Mouse (Mus musculus) lung, postnatal 0 days (tissue): ENCODE data around the gene Fbxw11. TPM values are rescaled to one million over a fixed set of nuclear protein-coding genes. Genes with fewer than 3 reads are reported as not detected.

Experiments
- ATAC-seq: fragments of 200-750 bp; cut with Nextera tagmentation; 2 replicates; pipeline ENCODE4 v1.8.0; 2017; ENCODE audit warnings: moderate library complexity
- DNase-seq: peaks from one replicate; pipeline ENCODE4 v3.0.0-alpha.2; 2016; ENCODE audit warnings: low spot score
- H3K27ac ChIP-seq: fragments of 300-500 bp; sonication (generic); 2 replicates; pipeline ENCODE4 v1.5.1; 2014; ENCODE audit warnings: antibody characterized with exemption, mild to moderate bottlenecking, low read length, mixed read lengths
- H3K27me3 ChIP-seq: fragments of 300-500 bp; sonication (generic); replicated peaks from 2 replicates; pipeline ENCODE4 v1.6.1; 2014; ENCODE audit warnings: low read length, mixed read lengths; ENCODE audit not compliant: insufficient read depth
- H3K36me3 ChIP-seq: fragments of 300-500 bp; sonication (generic); 2 replicates; pipeline ENCODE4 v1.6.1; 2014; ENCODE audit warnings: low read length, mixed read lengths; ENCODE audit not compliant: insufficient read depth
- H3K4me1 ChIP-seq: fragments of 300-500 bp; sonication (generic); 2 replicates; pipeline ENCODE4 v1.6.1; 2014; ENCODE audit warnings: antibody characterized with exemption, low read depth, low read length, mixed read lengths; ENCODE audit not compliant: insufficient read depth
- H3K4me2 ChIP-seq: fragments of 300-500 bp; sonication (generic); replicated peaks from 2 replicates; pipeline ENCODE4 v1.6.1; 2014; ENCODE audit warnings: low read depth, mild to moderate bottlenecking, low read length, moderate library complexity, mixed read lengths
- H3K4me3 ChIP-seq: fragments of 300-500 bp; sonication (generic); 2 replicates; pipeline ENCODE4 v1.5.1; 2014; ENCODE audit warnings: low read depth, low read length
- H3K9ac ChIP-seq: fragments of 300-500 bp; sonication (generic); replicated peaks from 2 replicates; pipeline ENCODE4 v1.6.1; 2014; ENCODE audit warnings: low read depth, mild to moderate bottlenecking
- H3K9me3 ChIP-seq: fragments of 300-500 bp; sonication (generic); 2 replicates; pipeline ENCODE4 v1.6.1; 2016; ENCODE audit warnings: low read length, mixed read lengths
- CTCF ChIP-seq: IDR thresholded peaks from 2 replicates; pipeline ENCODE4 v1.5.1; 2016; ENCODE audit warnings: antibody characterized with exemption, mild to moderate bottlenecking
- EP300 ChIP-seq: IDR thresholded peaks from 2 replicates; pipeline ENCODE4 v1.6.1; 2016; ENCODE audit warnings: antibody characterized with exemption, mild to moderate bottlenecking, control low read depth
- WGBS: fragments of 180-500 bp; shearing (Covaris S2); extraction: QIAGEN DNeasy Blood & Tissue Kit; methylation state at CpG from one replicate; pipeline ENCODE4 v1.1.7; 2014; 5-methylcytosine and 5-hydroxymethylcytosine counted together
- polyA plus RNA-seq: library from polyadenylated mRNA; unstranded; fragments of >200 nt; fragmentation: Nextera tagmentation; extraction: Ambion mirVana; gene quantifications from 2 replicates; pipeline ENCODE4 v1.2.1, GENCODE M21; 2015

The Fbxw11 gene
- polyA plus RNA-seq, 1 experiment from 2014 or later, result 46.6 TPM

DNA sequence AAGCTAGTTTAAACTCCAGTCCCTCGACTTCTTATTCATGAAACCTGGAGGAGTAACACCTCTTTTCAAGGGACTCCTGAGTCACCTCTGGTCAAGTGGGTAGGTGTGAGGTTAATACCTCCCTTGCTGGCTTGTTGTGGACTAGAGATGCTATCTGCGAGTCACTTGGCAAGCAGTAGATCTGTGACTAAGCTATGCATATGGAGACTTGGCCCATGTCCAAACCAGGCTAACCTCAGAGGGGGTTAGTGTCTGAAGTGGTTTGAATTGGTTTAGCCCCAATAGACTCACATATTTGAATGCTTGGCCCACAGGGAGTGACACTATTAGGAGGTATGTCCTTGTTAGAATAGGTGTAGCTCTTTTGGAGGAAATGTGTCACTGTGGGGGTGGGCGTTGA, 120.2 kb downstream of the Fbxw11 start:
- TF ChIP-seq EP300, result no peak
- TF ChIP-seq CTCF, result no peak
- H3K27me3 ChIP-seq, result no peaks in the 10 kb centered on the region
- no peaks in the 10 kb centered on the region for H3K4me1 ChIP-seq
- H3K4me3 ChIP-seq, result no peak overlapping the region
- 39% methylated on average over 3 of the region's 3 CpGs for WGBS
- no peak overlapping the region for H3K27ac ChIP-seq
- no peaks in the 10 kb centered on the region for H3K36me3 ChIP-seq
- H3K9ac ChIP-seq, result no peak overlapping the region
- ATAC-seq, result peak; percentile 48; the same call in 1 of the 2 replicates
- peak; percentile 36 for DNase-seq
- H3K9me3 ChIP-seq, result no peaks in the 10 kb centered on the region
- no peak overlapping the region for H3K4me2 ChIP-seq

DNA sequence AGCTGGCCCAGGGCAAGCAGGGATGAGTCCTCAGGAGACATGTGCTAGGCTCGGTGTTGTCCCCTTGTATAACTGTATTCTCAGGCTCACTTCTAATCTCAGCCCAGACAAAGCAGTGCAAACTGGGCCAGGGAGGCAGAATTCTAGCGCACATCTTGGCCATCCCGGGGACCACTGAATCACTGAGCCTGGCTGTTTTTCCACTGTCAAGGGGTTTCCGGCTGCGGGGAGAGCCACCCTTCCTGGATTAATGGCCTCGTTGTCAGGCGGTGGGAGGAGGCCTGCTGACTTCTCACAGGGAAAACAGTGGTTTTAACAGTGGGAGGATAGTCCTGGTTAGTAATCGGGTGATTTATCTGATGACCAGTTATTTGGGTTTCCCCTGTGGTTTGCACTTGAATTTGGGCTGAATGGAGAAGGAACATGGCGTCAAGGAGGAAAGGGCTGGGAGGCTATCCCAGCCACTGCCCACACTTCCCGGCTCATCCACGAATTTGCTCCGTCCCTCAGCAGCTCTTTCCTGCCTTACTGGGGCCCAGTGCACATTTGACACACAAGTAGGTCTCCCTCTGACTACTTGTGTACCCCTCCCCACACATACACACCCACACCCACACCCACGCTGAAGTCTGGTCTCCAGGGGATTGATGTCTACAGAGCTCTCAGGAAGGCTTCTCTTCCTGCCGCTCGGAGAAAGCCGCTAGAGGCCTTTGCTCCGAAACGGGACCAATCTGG, 125.1 kb downstream of the Fbxw11 start:
- H3K27me3 ChIP-seq, result no peaks in the 10 kb centered on the region
- no peak overlapping the region for H3K27ac ChIP-seq
- H3K4me1 ChIP-seq, result no peaks in the 10 kb centered on the region
- H3K36me3 ChIP-seq, result no peaks in the 10 kb centered on the region
- WGBS, result 58% methylated on average over 18 of the region's 18 CpGs
- H3K4me2 ChIP-seq, result no peak overlapping the region
- TF ChIP-seq CTCF (no peak), EP300 (no peak)
- ATAC-seq (no peak), DNase-seq (no peak)
- H3K9me3 ChIP-seq, result no peaks in the 10 kb centered on the region
- no peak overlapping the region for H3K9ac ChIP-seq
- H3K4me3 ChIP-seq, result no peak overlapping the region

DNA sequence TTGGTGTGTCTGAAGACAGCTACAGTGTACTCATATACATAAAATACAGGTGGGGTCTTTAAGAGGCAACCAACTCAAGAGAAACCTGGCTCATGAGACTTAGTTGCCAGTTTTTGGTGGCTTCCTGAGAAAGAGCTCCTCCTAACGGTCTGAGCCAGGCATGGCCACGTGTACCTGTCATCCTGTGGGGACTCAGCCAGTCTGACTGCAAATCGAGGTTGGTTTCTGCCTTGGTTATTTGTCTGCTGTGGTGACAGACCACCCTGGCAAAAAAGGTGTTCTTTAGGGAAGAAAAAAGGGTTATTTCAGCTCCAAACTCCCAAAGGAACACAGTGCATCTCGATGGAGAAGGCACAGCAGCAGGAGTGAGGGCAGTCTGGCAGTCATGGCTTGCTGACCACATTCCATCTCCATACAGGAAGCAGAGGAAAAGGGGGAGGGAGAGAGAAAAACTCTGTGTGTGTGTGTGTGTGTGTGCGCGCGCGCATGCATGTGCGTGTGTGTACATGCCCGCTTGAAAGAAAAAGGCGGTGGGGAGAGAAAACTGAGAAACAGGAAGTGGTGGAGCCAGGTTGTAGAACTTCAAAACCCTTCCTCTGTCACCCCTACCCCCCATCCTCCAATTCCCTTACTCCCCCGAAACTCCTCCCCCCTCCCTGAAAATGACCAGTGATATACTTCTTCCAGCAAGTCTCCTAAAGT, 126.3 kb downstream of the Fbxw11 start:
- WGBS, result 78% methylated on average over 12 of the region's 12 CpGs

DNA sequence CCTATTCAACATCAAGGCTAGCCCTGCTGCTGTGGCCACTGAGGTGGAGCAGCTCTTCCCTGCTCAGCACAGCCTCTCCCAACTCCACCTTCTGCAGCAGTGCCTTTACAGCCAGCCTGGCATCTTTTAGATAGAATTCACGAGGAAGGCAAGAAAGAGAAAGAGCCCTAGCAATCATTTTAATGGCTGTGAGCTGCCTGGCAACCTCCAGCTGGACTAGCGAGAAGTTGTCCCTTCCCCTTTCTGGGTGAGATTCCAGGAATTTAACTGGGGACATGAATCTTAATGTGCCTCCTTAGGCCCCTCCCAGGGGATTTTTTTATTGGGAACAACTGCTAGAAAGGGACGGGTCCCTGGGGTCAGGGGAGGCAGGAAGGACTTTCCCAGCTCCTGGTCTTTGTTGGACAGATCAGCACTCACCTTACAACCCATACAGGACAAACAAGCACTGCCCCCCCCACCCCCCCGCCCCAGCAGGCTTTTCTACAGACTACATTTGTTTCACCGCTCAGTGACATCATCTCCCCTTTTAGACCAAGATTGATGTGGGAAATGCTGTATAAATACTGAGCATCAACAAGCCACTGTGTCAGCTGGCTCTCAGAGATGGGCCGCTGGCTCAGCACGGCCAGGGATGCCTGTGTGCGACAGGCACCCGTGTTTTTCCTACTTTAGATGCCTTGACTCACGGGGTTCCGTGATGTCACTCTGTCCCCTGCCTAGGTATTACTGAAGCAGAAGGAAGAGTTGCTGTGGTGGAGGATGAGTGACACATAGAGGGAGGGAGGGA, 138.4 kb downstream of the Fbxw11 start:
- Histone ChIP-seq H3K4me1 (no peaks in the 10 kb centered on the region), H3K9me3 (no peaks in the 10 kb centered on the region), H3K27me3 (no peaks in the 10 kb centered on the region), H3K4me2 (no peak overlapping the region), H3K9ac (no peak overlapping the region), H3K27ac (no peak overlapping the region), H3K4me3 (no peak overlapping the region), H3K36me3 (no peaks in the 10 kb centered on the region)
- TF ChIP-seq CTCF (no peak), EP300 (no peak)
- DNase-seq (peak; percentile 19), ATAC-seq (peak; percentile 38; the same call in 1 of the 2 replicates)
- WGBS, result 30% methylated on average over 11 of the region's 11 CpGs

More for the DNA sequence above, 126.3 kb downstream of the Fbxw11 start:
- Histone ChIP-seq H3K4me1 (no peaks in the 10 kb centered on the region), H3K27ac (no peak overlapping the region), H3K4me2 (no peak overlapping the region), H3K27me3 (no peaks in the 10 kb centered on the region), H3K36me3 (no peaks in the 10 kb centered on the region), H3K9me3 (no peaks in the 10 kb centered on the region), H3K4me3 (no peak overlapping the region), H3K9ac (no peak overlapping the region)
- no peak for ATAC-seq
- no peak for DNase-seq
- no peak for TF ChIP-seq CTCF
- TF ChIP-seq EP300, result no peak

DNA sequence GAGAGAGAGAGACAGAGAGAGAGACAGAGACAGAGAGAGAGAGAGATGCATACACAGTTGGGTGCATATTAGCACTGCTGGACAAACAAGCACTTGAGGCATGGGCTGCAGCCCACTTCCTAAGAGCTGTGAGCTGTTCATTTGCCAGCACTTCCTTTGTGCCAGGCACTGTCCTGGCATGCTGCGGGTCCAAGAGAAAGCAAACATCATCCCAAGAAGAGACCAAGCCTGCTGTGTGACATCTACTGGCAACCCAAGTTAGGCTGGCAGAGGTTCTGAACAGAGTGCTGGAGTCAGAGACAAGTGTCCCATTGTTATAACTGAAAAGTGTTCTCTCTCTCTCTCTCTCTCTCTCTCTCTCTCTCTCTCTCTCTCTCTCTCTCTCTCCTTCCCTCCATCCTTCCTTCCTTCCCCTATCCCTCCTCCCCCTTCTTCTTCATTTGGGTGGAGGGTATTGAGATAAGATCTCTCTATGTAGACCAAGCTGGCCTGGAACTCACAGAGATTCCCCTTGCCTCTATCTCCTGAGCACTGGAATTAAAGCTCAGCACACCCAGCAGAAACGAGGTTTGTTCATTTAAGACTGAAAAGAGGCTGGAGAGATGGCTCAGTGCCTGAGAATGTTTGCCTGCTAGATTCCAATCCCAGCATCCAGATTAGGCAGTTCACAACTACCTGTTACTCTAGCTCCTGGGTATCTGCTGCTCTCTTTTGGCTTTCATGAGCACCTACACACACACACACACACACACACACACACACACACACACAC, 139.3 kb downstream of the Fbxw11 start:
- no peaks in the 10 kb centered on the region for H3K36me3 ChIP-seq
- no peak overlapping the region for H3K4me2 ChIP-seq
- TF ChIP-seq EP300, result no peak
- no peak overlapping the region for H3K27ac ChIP-seq
- WGBS, result 49% methylated on average over 2 of the region's 2 CpGs
- no peak overlapping the region for H3K9ac ChIP-seq
- no peak overlapping the region for H3K4me3 ChIP-seq
- ATAC-seq (no peak), DNase-seq (no peak)
- H3K4me1 ChIP-seq, result no peaks in the 10 kb centered on the region
- H3K27me3 ChIP-seq, result no peaks in the 10 kb centered on the region
- no peaks in the 10 kb centered on the region for H3K9me3 ChIP-seq
